Mouse (Mus musculus): ENCODE results near the gene Lin28a.

DNA sequence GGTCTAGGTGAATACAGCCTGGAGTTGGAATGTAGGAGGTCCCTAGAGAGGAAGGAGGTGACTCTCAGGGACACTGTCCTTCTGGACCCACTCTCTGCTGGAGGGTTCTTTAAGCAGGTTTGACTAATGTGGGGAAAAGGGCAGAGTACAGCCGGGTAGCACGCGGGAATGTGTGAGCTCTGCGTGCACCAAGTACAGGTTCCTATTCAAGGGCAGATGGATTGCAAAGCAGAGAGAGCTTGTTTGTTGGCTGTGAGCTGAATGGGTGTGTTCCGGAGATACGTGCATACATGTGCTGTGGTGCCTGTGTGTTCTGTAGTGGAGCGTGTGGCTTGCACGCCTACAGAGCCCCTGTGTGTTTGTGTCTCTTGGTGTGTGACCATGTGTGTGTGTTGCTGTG lies 48.7 kb upstream of the Lin28a start:
- TF ChIP-seq CTCF (IDR thresholded peaks at IDR 0.05; ENCODE audit: extremely low read depth, insufficient read depth, low read length): no peak
- TF ChIP-seq POLR2A (IDR thresholded peaks at IDR 0.05; ENCODE audit: extremely low read depth, insufficient read depth, low read length): no peak

All from cortical plate, adult 2 months (tissue).